Mouse (Mus musculus) adipocyte (in vitro differentiated cells): ENCODE results near the gene Smurf1.

Source experiments
- DNase-seq: peaks from one replicate; pipeline ENCODE4 v3.0.0-alpha.2; 2016; ENCODE audit warnings: low spot score

Smurf1 gene

DNA sequence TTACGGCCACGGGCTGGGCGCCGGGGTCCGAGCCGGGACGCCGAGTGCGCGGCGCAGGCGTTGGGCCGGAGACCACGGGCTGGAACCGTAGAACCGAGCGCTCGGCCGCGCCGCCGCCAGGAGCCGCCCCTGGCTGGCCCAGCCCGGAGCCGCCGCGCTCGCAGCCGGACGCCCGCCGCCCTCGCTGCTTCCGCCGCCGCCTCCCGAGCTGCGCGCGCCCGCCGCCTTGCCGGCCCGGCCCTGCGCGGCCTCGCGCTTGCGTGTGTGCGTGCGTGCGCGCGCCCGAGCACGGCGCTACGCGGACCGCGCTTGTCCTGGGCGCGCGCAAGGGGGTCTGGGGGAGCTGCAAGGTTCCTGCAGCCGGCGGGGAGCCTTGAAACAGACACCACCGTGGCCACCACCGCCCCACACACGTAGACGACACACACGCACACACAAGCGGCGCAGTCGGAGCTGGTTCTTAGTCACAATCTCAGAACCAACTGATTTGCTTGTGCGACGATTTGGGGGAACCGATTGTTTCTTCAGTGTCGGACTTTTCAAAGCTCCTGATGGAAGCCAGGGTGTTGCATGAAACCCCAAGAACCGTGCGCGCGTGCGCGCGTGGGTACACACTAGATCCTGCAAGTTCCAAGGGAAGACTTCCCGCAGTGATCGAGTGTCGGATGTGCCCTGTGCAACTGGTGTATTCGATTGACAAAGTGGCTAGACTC lies at the start of gene Smurf1:
TSS of gene Smurf1 (minus strand) at position 209 of the 713 bp plus-strand sequence.
- DNase-seq = peak; percentile 79

DNA sequence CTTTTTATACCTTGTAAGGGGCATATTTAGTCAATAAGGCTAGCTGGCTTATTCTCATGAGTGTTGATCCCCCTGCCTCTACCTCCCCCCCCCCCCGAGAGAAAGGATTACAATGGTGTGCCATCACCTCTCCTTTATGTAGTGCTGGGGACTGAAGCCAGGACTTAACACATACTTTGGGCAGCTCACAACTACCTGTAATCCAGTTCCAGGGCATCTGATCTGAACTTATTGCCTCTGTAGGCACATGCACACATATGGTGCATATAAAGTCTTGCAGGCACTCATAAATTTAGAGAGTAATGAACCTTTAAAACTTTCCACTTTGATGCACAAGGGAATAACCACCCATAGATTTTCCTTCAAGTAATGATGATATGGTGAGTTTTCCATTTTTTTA lies 48.6 kb upstream of the Smurf1 start:
- DNase-seq = no peak

DNA sequence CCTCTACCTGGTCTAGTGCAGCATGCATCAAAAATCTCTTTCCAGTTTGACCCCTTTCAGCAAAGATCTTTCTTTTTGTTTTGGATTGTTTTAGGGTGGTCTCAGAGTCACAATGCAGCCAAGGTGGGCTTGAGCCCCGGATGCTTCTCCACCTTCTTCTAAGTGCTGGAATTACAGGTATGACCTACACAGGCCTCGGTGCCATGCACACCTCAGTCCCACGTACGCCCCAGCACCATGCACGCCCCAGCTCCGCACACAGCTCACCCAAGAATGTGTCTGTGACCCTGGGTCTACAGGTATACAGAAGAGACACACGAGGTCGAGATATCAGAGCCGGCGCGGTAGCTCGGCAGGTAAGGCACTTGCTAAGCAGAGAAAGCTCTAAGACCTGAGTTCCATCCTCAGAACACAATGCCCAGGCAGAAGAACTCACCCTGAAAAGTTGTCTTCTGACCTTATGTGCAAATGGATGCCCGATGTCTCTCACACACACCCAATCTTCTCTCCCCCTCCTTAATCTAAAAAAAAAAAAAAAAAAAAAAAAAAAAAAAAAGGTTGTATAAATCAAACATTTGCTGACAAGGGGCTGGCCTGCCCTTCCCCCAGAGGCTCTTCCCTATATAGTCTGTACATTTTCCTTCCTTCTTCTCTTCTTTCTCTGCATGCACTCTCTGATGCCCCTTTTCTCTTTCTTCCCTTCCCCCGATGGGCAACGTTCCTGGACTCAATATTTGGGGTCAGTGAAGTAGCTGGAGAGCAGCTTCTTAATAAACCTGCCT lies 43.4 kb upstream of the Smurf1 start:
- no peak for DNase-seq

DNA sequence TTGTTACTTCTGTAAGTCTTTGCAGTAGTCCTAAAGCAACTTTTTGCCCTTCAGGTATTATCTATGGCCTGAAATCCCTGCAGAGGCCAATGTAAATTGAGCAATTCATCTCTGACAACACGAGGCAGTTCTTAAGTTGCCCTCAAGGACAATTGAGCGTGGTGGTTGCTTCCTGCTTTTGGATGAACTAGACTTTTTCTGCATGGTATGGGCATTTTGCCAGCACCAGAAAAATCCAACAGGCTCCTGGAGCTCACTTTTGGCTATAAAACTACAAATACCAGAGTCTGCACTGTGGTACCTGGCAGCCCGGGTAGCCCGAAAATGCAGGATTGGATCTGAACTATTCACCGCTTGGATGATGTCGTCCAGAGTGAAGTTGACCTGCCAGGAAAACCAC lies 39.9 kb upstream of the Smurf1 start:
- DNase-seq = no peak

DNA sequence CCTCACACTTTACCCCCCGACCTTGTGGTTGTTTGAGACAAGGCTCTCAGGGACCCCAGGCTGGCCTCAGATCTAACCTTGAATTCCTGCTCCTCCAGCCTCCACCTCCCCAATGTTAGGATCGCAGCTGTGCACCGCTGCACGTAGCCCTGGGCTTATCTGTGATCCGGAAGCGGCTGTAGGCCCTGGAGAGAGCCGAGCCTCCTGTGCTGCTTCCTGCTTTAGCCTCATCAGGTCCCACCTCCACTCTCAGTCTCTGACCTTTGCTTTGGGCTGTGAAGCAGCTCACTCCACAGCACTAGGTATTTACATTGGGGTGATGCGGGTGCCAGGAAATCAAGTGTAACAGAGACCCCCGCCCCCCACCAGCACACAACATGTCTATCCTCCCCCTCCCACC lies 38.8 kb upstream of the Smurf1 start:
- no peak for DNase-seq

DNA sequence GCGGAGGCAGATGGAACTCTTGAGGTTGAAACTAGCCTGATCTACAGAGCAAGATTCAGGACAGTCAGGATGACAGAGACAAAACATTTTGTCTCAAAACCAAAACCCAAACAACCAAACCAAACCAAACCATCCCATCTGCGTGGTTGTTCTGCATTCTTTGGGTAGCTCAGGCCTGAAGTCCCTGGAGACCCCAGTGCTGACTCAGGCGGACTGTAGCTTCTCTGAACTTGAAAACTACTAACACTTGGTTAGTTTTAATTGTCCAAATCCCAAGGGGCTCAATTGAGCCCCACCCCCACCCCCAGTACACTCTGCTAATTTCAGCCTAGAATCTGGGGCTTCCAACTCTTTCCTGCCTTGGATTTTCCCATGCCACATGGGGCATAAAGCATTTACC lies 37.7 kb upstream of the Smurf1 start:
- no peak for DNase-seq

DNA sequence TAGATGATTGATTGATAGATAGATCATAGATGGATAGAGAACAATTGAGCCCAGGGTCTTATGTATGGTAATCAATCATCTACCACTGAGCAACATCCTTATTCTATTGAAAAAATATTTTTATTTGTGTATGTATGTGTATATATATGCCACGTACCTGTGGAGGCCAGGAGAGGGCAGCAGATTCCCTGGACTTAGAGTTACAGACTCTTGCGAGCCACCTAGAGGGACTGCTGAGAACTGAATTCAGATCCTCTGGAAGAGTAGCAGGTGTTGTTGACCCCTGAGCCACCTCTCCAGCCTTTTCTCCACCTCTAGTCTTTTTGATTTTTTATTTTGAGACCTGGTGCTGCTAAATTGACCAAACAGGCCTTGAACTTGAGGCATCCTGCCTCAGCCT lies 32.8 kb upstream of the Smurf1 start:
- DNase-seq = peak; percentile 36

DNA sequence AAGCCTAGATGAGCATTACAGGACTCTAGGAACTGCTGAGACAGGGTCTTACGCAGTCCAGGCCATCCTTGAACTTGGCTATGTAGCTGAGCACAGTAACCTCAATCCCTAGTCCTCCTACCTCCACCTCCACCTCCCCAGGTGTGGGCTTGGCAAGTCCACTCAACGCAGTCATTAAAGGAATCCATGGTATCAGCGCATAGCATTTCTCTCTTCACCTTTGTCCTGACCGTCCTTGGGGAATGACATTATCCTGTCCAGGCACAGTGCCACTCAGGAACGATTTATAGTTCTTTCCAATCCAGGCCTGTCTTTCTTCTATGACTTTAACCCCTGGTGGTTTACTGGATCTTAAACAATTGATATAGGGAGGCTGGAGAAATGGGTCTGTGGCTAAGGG lies 24.8 kb upstream of the Smurf1 start:
- DNase-seq = no peak

DNA sequence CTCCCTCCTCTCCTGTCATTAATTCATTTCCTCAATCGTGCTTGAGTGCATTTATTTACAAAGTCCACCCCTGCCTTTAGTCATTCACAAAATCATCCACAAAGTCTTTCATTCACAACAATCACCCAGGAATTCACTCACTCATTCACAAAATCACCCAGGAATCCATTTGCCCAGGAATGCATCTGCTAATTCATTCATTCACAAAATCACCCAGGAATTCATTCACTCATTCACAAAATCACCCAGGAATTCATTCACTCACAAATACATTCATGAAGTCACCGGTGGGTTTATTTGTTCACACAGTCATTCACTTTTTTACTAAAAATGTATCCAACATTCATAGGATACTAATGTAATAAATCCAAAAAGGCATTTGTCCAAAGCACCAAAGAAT lies 24.4 kb upstream of the Smurf1 start:
- no peak for DNase-seq

DNA sequence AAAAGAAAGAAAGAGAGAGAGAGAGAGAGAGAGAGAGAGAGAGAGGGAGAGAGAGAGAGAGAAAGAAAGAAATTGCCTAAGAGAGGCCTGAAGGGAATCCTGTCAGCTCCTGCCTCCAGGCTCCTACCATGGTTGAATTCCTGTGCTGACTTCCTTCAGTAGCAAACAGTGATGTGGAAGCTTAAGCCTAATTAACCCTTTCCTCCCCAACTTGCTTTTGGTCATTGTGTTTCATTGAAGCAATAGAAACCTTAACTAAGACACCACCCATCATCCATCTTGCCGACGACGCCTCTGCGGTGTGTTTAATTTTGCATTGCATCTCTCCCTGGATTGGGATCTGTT lies 23.4 kb upstream of the Smurf1 start:
- no peak for DNase-seq

DNA sequence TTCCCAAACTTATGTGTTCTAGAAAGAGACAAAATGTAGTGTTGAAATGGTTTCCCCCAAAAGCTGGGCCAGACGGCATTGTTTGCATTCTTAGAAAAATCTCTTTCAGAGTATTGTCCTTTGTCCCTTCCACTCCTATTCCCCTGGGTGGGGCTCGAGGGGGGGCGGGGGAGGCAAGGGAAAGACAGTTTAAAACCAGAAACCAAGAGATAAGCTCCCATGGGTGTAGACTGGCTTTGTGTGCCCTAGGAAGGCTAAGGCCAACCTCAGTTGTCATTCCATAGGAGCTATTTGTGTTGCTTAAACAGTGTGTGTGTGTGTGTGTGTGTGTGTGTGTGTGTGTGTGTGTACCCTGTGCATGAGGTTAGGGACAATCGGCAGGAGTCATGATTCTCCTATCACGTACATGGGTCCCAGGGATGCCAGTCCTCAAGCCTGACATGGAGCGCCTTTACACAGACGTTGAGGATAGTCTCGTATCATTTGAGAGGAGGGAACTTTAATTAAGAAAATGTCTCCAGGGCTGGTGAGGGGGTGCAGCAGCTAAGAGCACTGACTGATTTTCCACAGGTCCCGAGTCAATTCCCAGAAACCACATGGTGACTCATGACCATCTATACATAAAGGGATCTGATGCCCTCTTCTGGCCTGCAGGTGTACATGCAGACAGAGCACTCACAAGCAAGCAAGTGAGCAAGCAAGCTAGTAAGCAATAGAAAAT lies 22.9 kb upstream of the Smurf1 start:
- peak; percentile 84 for DNase-seq

DNA sequence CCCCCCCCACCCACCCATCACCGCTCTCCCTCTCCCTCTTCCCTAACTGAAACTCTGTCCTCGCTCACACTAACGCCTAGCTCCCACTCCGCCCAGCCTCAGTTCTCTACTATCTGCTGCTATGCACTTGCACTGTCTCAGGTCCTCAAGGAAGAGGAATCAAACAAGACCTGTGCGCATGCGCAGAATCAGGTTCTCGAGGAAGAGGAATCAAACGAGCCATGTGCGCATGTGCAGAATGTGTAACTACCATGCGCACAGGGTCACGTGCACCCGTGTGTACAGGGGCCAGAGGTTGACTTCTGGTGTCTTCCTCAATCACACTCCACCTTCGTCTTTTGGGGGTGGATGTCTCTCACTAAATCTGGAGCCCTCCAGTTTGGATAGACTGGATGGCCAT lies 21.9 kb upstream of the Smurf1 start:
- no peak for DNase-seq

DNA sequence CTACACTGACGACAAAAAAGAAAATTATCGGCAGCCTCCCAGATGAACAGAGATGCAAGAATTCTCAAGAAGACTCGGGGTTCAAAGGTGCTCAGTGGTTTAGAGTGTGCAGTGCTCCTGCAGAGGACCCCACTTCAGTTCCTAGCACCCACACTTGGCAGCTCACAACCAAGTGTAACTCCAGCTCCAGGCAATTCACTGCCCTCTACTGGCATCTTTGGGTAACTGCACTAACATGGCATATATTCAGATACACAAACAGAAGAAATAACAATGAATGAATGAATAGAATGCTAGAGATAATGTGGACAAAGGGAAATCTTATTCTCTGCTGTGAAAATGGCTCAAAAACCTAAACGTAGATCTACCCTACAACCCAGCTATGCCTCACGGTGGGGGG lies 19.2 kb upstream of the Smurf1 start:
- no peak for DNase-seq

DNA sequence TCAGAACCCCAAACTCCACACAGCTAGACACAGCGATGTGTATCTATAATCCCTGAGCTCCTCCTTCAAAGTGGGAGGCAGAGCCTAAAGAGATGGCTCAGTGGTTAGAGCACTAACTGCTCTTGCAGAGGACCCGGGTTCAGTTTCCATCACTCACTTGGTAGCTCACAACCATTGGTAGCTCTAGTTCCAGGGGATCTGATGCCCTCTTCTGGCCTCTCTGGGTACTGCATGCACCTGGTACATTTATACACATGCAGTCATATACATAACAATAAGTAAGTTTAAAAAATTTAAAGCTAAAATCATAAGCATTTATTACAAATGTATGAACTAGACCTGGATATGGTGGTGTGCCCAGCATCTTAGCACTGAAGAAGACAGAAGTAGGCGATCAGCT lies 17.6 kb upstream of the Smurf1 start:
- no peak for DNase-seq

DNA sequence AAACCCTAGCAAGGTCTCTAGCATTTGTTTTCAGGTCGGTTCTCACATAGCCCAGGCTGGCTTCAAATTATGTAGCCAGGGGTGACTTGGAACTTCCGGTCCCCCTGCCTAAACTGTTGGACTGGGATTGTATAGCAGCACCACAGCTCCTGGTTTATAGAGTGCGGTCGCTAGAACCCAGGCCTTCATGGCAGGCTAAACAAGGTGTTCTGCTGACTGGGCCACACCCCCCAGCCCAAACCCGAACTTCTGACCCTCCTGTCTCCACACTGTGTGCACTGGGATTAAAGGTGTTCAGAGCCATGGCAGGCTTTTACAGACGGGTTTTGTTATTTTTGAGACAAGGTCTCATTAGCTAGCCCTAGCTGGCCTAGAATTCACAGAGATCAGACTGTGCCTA lies 13.5 kb upstream of the Smurf1 start:
- no peak for DNase-seq

DNA sequence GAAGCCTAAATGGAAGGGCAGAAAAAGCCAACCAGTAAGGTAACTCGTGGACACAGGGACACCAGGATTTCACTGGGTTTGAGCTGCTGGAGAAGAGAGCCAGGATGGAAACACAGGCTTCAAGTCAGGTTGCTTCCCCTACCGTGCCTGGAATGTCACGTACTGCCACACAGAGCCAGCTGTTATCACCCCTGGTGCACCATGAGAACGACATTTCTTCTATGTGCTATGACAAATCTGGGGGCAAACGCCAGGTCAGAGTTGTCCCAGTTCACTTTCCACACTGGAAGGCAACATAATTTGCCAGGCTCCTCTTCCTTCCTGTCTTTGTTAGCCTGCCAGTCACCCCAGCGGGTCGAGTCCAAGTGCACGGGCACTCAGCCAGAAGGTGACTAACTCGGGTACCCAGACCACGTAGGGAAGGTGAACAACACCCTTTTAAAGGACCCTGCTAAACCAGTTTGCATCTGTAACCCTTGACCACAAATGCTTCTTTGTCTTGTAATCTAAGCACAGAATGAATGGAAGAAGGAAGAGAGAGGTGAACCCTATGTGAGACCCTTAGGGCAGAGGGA lies 13.0 kb upstream of the Smurf1 start:
- peak; percentile 25 for DNase-seq

DNA sequence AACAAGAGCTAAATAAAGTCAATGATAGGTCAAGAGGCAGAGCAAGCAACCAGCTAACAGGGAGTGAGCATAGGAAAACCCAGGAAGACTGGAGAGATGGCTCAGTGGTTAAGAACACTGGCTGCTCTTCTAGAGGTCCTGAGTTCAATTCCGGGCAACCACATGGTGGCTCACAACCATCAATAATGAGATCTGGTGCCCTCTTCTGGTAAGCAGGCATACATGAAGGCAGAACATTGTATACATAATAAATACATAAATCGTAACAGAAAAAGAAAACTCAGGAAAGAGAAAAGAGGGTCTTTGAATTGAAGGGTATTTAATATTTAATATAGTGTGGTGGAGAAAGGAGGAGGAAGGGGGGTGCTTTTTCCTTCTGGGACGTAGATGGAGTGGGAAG lies 5.6 kb upstream of the Smurf1 start:
- no peak for DNase-seq

DNA sequence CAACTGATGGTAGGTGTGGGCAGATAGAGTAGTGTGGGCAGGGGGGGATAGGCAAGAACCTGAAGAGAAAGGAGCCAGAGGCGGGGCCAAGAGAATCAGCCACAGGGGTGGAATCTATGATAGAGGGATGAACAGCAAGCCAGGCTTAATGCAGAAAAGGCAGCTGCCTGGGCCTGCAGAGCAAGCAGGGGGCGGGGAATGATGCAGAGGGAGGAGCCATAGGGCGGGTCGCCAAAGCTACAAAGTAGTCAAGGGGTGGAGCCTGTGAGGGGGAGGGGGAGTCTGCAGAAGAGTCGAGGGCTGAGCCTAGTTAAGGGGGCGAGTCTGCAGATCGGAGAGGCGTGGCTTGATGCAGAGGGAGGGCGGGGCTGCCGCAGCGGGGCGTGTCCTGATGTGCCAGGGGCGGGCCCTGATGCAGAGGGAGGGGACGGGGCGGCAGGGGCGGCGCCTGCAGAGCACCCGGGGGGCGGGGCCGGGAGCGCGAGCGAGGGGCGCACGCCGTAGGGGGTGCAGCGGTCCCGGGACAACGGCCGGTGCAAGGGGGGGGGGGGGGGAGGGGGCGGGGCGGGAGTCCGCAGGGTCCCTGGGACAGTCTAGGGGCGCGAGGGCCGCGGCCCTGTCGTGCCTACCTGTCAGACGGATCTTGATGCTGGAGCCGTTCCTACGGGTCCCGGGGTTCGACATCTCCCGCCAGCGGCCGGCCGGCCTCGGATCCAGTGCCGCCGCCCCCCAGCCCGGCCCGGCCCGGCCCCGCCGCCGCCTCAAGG lies 592 bp downstream of the Smurf1 start:
- DNase-seq = peak; percentile 91

DNA sequence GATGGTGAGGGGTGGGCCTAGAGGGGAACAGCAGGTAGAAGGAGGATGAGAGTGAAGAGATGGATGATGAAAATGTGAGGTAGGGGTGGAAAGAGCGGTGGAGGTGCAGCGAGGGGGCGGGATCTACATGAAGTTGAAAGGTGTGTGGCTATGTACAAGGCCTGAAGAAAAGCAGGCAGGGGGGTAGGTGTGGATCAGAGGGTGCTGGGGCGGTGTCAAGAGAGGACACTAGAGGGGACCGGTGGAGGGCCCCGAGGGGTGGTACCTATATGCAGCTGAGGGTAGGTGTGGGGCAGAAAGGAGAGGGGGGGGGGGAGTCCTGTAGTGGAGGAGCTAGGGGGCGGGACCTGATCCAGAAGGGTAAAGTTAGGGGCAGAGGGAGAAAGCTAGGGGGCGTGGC lies 1.2 kb downstream of the Smurf1 start:
- no peak for DNase-seq

DNA sequence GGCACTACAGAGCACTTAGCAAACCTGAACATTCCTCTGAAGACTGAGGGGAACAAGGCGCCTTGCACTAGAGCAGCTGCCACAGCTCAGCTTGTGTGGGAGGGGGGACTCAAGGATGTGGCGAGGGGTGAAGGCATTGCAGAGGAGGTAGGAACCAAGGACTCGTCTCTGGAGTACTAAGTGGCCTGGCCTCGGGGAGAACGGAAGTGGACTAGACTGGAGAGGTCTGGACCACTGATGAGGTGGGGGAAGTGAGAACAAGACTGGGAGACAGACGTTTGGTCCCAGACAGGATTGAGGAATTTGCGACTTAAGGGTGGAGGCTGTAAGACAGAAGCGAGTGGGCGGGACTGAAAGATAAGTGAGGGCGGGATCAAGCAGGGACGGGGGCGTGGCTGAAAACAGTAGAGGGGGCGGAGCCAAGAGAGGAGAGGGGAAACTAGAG lies 1.8 kb downstream of the Smurf1 start:
- DNase-seq = peak; percentile 63

DNA sequence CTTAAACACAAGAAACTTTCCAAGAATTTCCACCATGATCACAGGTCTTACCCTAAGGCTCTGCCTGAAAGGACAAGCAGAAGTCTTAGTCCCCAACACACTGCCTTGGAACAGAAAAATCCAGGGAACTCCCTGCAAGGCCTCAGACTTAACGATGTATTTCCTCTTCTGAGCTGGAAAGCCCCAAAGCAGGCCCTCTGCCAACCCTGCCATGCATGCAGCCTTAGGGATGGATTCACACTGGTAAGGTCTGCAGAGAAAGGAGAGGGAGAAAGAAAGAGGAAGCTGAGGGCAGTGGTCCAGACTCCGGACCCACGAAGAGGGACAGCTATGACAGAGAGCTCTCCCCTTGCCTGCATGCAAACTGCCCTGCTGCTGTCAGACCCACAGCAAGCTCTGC lies 2.2 kb downstream of the Smurf1 start:
- peak; percentile 55 for DNase-seq

DNA sequence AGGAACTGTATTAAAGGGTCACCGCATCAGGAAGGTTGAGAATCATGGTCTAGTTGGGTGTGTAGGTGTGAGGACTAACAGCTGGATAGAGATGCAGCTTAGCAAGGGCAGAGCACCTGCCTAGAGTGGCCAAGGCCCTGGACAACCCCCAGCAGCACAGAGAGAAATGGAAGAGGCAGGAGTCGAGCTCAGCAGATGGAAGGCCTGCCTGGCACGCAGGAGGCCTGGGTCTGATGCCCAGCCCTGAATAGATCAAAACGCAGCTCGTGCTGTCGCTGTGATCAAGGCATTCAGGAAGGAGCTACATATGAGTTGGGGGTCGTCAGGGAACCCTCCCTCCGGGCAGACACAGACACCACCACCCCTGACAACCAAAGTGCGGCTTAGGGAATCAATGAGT lies 7.4 kb downstream of the Smurf1 start:
- no peak for DNase-seq
